Mouse (Mus musculus) kidney, adult 8-10 months (tissue): ENCODE results near the gene Pip4k2a.

Source experiments
- DNase-seq, 2 experiments: peaks; one replicate each; pipeline ENCODE4 v3.0.0; 2022

Gene Pip4k2a

DNA sequence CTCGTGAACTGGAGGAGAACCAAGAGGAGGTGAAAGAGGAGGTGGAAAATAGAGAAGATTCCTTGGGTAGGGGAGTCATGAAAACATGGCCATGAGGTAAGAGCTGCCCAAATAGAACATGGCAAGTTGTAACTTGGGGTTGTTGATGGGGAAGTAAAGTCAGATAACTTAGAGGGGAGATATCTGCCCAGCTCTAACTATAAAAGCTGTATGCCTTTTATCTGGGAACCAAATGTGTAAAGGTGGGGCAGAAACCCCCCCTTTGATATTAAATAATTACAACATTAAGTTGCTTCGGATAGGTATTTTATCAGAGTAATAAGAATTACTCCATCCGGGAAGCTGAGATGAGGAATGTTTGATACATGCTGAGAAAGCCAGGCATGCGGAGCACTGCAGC lies 18.9 kb downstream of the Pip4k2a start:
- DNase-seq: no peak

DNA sequence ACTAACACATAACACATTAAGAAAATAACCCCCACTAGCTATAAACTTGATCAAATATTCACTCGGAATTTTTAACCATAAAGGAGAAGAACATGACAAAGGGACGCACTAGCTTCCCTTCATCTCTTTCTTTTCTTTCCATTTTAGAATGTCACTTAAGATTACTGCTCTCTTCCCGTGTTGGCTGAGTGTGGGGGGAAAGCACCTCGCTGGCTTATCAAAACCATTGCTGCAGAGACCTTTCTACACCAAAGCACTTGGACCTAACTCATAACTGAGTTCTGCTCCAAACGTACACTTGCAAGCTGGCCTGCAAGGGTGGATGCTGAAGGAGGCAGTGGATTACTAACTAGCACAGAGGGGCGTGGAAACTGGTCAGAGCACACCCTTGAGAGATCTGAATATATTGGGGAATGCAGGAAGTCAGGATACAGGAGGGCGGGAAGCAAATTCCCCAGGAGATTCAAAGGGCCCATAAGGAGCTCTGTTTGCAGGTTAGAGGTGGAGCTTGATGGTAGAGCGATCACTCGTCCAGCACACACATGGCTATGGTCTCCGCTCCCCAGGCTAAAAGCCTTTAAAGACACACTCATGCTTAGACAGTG lies 20.6 kb downstream of the Pip4k2a start:
- DNase-seq: no peak

DNA sequence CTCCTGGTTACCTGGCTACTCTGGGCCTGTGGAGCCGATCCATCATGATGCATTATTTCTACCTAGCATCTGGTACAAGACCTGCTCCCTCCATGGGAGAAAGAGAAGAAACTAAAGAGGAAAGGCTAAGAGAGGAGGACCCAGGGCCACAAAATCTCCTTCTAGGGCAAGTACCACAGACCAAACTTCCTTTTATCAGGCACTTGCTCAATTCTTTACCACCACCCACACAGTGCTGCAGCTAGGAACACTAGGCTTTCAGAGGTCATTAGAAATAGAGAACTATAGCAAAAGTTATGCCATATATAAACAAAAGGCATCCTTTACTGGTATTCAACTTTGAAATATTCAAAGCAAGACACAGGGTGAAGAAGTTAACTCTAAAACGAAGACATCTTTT lies 21.8 kb downstream of the Pip4k2a start:
- DNase-seq: no peak

DNA sequence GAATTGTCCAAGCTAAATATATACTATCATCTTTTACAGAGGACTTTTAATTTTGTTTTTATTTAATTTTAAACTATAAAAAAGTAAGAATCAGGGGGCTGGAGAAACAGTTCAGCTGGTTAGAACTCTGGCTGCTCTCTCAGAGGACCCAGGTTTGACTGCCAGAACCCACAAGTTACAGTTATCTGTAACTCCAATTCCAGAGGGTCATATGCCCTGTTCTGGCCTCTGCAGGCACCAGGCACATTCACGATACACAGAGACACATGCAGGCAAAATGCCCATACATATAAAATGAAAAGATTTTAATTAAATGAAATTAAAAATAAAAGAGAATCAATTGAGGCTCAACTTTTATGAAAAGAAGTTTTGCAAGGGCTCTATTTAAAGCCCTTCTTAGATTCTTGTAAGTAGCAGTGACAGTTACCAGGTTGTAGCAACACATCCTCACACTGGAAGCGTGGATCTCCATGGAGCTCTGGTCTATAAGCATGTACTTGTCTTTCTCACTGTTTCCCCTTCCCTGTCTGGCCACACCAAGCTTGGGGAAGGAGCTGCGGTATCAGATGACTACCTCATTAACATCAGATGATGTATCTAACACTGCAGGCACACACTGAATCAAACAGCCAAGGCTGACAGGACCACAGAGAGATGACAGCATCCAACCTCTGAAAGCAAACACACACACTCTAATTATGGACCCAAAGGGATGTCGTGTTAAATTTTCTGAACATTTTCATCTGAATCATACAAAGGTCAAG lies 22.9 kb downstream of the Pip4k2a start:
- DNase-seq: no peak

- no peak for DNase-seq
These were observed 26.4 kb downstream of the Pip4k2a start for GRCm38 (mm10) chr2:18971564-18971963.

GRCm38 (mm10) chr2:18970461-18970860 lies 27.5 kb downstream of the Pip4k2a start:
- no peak for DNase-seq

GRCm38 (mm10) chr2:18969066-18969681 lies 28.8 kb downstream of the Pip4k2a start:
- no peak for DNase-seq

- no peak for DNase-seq
These were observed 30.4 kb downstream of the Pip4k2a start for GRCm38 (mm10) chr2:18967451-18968063.

DNA sequence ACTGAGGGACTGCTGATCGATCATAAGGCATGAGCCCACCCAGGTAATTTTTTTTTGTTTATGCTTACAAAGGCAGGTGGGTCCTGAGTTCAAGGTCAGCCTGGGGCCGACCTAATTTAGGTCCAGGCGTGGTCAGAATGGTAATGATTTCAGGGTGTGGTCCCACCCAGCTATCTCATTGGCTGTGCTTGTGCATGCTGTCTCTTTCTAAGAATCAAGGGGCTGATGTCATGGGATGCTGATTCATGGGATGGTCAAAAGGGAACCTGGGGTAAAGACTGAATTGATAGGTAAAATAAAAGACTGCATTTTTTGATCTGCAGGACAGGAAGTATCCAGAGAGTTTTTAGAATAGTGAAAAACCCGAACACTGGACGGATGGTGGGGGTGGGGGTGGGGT lies 31.4 kb downstream of the Pip4k2a start:
- DNase-seq: no peak

GRCm38 (mm10) chr2:18965950-18966349 lies 32.0 kb downstream of the Pip4k2a start:
- DNase-seq: no peak

DNA sequence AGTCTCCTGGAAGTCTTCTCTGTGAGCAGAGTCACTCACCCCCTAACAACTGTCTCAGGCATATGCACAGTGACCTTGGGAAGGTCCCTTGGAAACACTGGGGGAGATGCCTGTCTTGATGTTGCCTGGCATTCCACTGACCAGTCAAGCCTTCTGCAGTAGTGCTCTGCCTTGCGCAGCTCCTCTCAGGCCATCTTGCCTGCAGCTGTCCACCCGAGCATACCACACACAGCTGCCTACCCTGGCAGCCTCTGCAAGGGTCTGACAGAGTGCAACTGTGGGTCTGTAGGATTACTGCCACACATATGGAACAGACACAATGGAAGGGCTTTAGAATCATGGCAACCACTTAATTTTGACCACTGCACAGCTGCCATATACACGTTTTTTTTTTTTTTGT lies 32.8 kb downstream of the Pip4k2a start:
- no peak for DNase-seq

DNA sequence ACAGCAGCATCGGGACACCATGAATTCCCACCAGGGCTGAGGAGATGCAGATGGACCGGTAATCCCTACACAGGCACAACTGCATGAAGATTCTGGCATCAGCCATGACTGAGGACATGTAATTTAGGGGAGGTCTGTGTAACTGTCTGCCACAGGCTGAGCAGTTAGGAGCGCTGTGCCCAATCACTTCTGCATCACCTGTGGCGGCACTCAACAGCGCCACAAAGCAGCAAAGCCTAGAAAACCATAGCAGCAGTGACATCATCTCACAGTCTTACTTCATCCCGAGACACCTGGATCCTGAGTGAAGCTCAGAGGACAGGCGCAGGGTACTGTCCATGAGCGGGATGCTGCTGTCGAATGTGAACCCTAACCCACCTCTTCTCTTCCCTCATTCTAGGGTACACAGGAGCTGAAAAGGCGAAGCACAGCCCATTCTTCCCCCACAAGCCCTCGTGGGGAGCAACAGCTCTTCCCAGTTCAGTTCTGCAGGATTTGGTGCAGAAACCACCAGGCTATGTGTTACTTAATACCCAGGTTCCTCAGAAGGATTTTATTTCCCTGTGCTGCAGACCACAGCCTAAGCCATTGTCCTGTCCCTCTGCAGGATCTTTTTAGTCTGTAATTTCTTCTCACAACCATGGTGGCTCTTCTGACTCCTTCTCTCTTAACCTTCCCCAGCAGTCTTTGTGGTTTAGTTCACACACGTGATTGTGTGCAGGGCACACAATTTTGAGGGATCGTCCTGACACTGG lies 34.5 kb downstream of the Pip4k2a start:
- no peak for DNase-seq

DNA sequence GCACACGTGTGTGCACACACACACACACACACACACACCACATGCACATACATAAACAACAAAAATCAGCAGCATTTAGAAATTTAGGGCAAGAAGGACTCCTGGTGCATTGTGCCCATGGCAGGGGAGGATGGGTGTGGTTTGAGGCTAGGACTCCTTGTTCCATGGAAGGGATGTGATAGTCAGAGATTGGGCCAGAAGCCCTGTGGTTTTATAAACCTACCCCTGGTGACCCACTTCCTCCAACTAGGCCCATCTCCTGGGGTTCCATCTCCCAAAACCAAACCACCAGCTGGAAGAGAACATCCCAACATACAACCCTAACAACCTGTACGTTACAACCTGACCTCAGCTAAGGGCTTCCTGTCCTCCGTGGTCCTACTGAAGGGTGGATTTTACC lies 35.4 kb downstream of the Pip4k2a start:
- no peak for DNase-seq

DNA sequence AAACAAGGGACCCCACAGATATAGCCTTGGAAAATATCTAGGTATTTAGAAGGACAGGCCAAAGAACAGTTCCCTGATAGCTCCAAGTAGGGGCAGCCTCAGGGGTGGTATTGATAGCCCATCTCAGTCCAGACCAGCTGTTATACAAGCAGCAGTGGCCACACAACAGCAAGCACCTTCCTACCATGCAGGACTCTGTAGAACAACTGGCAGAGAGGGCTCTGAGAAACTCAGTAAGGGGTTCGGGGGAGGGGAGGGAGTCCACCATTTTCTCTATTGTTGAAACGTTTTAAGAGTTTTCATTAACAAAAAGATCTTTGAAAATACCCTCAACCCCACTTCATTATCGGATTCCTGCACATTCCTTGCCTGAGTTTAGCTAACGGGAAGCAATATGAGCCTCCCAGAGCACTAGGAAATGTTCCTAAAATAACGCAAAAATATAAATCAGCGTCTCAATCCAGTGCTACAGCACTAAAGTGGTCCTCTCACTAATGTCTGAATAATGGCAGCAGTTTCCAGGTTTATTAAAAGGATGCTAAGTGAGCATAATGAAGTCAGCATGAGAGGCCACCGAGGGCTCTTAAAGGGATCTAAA lies 37.5 kb downstream of the Pip4k2a start:
- no peak for DNase-seq

GRCm38 (mm10) chr2:18959558-18959957 lies 38.4 kb downstream of the Pip4k2a start:
- DNase-seq: no peak

DNA sequence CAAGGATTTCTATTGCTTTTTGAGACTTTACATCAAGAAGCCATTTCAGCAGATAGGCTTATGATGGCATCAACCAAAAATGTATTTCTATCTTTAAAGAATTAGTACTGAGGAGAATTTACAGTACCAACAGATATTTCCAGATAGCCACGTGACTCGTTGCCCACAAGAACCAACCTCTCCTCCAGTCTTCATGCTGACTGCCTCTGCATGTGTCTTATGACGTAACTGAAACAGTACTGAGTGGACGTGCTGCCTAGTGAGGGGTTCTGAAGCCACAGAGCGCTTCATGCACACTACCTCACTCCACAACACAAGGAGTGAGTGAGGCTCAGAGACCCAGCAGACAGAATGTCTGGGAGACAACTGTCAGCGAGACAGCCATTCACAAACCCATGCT lies 38.9 kb downstream of the Pip4k2a start:
- no peak for DNase-seq

GRCm38 (mm10) chr2:18958501-18958900 lies 39.4 kb downstream of the Pip4k2a start:
- no peak for DNase-seq

- DNase-seq: no peak
These were observed 39.9 kb downstream of the Pip4k2a start for GRCm38 (mm10) chr2:18958044-18958443.

GRCm38 (mm10) chr2:18957459-18957858 lies 40.5 kb downstream of the Pip4k2a start:
- no peak for DNase-seq

DNA sequence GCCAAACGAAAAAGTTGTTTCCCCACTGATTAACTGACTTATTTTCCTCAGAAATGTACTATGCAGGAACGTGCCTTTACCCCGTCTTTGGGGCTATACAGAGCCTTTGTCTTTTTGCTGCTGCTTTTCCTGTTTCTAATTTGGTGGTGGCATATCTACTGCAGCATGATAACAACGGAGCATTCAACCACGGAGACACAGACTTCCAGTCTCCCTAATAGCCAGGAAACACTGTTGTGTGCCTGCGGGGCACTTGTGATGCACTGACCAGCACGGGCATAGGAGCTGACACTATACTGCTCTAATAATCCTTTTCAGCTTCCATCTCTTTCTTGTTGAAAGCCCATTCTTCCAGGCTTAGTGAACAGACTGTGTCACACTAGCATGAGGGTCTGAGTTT lies 41.0 kb downstream of the Pip4k2a start:
- no peak for DNase-seq

DNA sequence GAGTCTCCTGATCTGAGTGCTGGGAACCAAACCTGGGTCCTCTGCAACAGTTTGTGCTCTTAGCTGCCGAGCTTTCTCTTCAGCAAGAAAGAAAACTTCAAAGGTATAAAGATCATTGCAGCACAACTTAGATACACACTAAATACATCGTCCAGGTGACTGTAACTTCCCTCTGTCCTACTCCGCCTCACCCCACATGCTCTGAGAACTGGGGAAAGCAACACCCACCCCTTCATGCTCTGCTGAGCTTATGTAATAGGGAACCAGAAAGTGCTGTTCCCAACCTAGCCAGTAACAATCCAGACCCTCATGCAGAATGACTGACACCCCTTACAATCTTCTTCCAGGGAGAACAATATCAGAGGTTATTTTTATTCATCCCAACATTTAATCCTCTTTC lies 41.5 kb downstream of the Pip4k2a start:
- DNase-seq: no peak

DNA sequence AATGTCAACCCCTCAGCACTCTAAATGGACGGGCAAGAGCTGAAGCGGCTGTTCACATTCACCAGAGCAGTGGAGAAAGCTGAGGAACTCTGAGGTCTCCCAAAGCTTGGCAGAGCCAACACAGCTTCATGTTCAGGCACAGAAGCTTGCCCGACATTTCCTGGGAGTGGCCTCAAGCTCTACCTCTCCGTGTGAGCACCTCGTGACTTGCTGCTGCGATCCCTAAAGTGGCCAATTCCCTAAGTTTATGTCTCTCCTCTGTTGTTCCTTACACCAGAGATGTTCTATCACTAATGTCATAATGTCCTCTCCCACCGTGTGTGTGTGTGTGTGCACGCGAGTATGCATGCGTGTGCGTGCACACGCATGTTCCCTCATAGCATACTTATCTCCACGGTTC lies 42.3 kb downstream of the Pip4k2a start:
- DNase-seq: no peak

DNA sequence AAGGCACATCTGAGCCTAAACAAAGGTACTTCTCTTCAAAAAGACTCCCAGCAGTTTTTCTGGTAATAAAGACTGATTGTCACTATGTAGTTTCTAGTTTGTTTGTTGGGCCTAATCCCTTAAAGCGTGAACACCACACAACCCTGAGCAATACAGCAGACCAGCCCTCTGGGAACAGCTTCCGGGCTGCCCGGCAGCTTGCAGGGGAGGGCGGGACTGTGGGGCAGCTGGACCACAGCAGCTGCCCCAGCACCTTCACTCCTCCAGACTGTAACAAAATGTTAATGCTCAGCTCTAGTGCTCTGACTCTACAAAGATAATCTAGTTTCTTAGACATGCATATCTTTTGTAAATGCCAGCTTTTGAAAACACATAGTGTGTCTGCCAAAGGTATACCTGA lies 42.9 kb downstream of the Pip4k2a start:
- no peak for DNase-seq
